Mouse (Mus musculus) NIH3T3 (cell line): ENCODE measurements around the gene Mpp6.

Experiments
- DNase-seq: peaks from one replicate; pipeline ENCODE4 v3.0.0-alpha.2; 2012; ENCODE audit warnings: low read depth

The Mpp6 gene

GRCm38 (mm10) chr6:50109757-50110378 lies at the start of gene Mpp6:
Mpp6 (plus strand) TSS chr6:50110241.
- DNase-seq, result peak; percentile 87

DNA sequence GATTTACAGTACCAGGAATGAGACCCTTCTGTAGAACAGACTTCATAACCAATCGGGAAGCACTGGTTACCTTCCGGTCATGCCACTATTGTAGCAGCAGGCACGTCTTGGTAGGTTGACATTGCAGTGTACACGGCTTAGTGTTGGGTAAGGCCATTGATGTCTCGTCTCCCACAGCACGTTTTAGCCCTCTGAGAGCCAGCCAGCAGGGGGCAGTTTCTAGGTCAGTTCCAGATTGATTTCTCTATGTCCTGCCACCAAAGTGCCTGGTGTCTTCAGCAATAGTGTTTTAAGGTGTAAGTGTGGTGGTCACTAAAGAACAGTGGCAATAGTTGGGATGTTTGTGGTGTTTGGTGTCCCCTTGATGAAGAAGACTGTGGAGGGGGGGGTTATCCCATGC lies 43.9 kb upstream of the Mpp6 start:
- DNase-seq, result no peak

DNA sequence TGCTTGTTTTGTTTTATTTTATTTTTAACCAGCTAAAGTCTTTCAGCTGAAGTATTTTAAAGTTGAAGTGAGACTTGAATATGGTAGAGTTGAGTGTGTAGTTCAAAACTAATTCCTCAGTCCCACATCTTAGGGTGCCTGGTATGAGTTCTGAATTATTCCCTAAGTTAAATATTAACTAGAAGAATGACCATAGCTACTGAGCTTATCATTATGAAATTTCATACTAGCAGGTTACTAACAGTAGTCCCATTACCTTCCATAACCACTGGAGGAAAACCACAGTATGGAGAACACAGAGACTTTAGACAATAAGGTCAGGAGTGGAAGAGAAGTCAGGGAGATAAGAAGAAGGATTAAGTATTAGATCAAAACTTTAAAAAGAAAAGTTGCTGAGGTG lies 41.6 kb upstream of the Mpp6 start:
- DNase-seq, result no peak

DNA sequence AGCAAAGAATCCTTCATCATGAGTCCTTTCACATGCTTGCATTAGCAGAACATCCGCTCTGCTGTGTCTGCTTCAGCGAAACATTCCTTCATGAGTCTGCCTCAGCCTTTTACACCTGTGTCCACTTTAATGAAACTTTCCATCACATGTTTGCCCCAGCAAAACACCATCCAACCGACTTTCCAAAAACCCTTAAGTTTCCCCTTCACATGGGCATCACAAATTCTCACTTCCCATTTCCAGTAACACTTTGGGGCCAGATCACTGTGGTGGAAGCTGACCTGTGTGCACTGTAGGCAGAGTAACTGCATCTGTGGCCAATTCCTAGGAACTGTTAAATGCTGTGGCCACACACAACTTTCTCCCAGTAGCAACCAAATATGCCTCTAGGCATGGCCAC lies 34.8 kb upstream of the Mpp6 start:
- DNase-seq, result no peak

GRCm38 (mm10) chr6:50076473-50076872 lies 33.6 kb upstream of the Mpp6 start:
- DNase-seq, result no peak

DNA sequence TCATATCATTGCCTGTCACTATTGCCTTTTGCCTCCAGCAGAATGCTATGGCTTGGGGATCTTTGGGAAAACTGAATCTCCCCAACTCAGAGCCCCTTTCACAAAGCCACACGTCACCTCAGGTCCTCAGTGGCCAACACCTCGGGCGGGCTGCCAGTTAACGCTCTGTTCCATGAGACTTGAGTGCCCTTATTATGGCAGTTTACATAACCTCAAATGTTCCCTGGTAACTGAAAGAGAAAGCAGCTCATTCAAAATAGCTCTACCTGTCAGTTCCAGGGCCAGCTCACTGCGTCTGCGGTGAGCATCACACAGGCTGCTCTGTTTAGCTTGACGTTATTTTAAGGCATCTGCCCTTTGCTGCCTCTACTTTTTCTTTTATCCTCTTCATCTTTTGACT lies 29.6 kb upstream of the Mpp6 start:
- DNase-seq, result no peak

GRCm38 (mm10) chr6:50085206-50085605 lies 24.8 kb upstream of the Mpp6 start:
- DNase-seq, result no peak

DNA sequence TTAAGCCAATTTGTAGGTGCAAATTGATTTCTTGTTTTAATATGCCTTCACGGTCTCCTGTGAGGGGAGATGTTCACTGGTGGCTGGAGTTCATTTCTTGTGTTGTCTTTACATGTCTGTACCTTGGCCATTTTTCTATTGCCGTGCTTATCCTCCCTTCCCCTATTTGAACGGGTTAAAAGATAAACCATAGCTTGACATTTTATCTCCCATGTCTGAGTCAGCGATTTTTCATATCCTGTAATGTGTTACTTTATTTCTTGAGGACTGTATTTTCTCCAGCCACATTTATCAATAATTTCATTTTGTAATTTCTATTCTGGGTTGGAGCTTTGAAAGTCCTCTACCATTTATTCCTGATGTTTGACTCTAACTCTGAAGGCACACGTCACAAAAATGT lies 20.7 kb upstream of the Mpp6 start:
- DNase-seq, result no peak

DNA sequence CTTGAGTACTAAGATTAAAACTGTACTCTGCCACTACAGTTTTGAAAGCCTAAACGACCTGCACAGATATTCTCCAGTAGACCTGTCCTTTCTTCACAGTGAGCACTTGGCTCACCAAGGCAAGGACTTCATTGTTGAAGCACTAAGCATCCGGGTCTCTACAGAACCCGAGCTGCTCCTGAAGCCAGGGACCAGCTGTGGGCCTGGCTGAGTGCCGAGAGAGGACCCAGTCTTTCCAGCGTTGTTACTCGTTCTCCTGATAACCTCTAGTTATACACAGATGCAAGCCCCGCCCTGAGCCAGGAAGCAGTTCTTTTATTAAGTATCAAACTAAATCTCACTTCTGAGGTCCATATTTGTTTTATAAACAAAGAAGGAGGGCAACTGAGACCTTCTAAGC lies 19.8 kb upstream of the Mpp6 start:
- no peak for DNase-seq

DNA sequence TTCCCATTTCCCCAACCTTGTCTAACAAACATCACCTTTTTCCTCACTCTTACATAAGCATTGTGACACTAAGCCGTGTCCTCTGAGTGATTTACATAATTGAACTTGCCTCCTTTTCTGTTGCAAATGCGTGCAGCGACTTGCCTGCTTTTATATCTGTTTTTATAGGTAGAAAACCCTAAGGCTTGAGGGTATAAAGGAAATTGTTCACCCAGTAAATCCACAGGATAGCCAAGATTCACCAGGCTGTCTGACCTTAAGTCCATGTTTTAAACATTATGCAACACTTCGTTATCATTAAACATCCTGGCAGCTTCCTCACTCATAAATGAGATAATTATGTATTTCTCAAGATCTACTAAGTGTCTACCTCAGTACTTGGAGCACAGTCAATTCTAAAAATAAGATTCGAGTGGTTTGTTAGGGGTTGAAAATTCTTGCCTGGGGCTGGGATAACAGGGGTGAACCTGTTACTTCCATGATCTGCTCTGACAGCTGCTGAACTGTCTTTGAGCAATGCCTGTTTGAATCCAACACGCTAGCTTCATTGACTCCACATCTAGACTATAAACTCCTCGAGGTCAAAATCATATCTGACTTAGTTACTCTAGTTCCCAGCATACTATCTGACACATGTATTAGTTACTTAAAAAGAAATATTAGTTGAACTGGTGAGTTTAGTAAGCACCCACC lies 18.4 kb upstream of the Mpp6 start:
- no peak for DNase-seq

GRCm38 (mm10) chr6:50109201-50109756 lies 762 bp upstream of the Mpp6 start:
- DNase-seq, result no peak

DNA sequence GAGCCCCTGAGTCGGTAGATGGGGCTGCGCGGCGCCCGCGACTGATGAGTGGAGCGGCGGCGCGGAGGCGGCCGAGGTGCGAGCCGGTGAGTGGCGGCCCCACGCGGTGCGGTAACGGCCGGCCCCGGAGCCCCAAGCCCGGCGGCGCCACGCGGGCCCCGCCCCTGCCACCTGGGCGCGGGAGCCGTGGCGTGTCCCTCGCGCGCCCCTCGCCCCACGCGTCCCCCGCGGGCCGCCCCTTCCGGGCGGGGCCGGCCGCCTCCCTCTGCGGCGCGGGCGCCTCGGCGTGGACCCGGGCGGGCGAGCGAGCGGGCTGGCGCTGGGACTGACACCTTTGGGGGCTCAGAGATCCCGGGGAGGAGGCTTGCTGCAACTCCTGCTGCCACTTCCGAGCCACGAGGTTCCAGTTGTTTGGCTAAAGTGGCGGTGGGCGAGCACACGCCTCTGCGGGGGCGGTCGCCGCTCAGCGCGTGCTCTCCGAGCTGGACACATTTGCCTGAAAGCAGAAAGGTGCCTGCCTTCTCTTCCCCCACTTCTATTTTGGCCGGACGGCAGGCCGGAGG lies 419 bp downstream of the Mpp6 start:
- peak; percentile 56 for DNase-seq

- DNase-seq, result peak; percentile 17
Measured at GRCm38 (mm10) chr6:50111111-50111655, 1.1 kb downstream of the Mpp6 start.

- peak; percentile 99 for DNase-seq
Measured at GRCm38 (mm10) chr6:50112775-50113174, 2.7 kb downstream of the Mpp6 start.

- no peak for DNase-seq
Measured at GRCm38 (mm10) chr6:50114280-50114679, 4.2 kb downstream of the Mpp6 start.

DNA sequence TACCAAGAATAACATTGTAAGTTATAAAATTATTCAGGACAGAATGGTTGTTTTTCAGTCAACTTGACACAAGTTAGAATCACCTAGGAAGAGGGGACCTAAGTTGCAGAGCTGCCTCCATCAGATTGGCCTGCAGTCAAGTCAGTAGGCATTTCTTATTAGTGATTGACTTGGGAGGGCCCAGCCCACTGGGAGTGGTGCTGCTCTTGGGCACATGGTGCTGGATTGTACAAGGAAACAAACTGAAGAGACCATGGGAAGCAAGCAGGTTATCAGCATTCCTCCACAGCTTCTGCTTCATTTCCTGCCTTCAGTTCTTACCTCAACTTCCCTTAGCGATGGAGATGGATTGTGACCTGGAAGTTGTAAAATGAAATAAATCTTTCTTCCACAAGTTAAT lies 10.9 kb downstream of the Mpp6 start:
- no peak for DNase-seq

DNA sequence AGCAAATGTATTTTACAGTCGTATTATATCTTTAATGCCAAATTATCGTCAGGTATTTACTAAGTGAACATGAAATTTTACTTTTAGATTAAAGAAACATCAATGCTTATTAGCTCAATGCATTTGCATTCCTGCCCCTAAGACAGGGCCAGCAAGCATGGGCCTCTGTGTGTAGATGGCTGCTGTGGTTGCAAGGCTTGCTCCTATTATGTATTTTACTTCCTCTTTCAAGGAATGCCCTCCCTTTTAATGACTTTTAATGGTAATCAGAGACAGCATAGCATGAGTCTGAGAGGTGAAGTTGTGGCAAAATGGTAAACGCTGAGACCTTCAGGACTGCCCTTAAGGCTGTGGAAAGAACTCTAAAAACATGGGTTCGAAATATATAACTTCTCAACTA lies 12.8 kb downstream of the Mpp6 start:
- no peak for DNase-seq

DNA sequence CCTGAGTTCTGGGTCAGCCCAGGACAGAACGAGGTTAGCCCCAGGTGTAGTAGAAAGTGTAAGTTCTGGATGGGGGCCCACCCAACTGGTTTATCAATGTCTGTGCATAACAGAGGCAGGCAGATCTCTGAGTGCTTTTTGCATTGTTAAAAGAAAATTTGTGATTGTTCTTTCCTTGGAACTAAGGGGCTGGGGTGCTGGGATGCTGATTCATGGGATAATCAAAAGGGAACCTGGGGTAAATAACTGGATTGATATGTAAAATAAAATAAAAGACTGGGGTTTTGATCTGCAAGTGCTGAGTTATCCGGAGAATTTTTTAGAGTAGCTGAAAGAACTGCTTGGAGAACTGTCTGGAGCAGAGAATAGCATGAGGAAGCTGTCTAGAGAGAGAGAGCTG lies 14.2 kb downstream of the Mpp6 start:
- DNase-seq, result no peak

DNA sequence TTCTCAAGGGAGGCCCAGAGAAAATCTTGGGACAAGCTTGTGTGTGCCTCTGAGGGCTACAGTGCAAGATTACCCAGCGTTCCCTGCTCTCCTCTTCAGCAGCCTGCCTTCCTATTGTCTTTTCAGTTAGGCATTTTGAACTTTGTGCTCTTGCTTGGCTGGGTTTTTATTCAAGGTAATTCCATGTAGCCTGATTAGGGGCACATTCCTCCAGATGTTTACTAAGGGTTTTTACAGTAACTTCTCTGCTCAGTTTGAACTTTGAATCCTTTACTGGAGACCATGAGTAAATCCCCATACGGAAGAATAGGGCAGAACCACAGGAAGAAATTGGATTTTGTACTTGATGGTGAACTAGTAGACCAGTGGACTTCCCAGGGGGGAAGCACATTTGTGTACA lies 16.3 kb downstream of the Mpp6 start:
- DNase-seq, result no peak

DNA sequence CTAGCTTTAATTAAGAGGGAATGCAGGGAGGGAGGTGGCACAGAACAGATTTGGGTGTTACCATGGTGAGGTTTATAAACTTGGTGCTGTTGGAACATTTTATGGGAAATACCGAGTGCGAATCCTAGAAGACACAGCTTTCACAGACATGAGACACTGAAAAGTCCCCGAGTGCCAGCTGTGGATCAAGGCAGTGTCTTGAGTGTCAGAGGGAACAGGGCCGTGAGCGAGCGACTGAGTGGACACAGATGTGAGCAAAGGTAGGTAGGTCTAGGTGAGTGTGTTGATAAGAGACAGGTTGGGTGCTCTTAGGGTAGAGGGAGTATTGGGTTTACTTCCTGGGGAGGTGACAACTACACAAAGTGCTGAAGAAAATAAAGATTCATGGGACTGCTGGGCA lies 17.5 kb downstream of the Mpp6 start:
- no peak for DNase-seq

- no peak for DNase-seq
Measured at GRCm38 (mm10) chr6:50137651-50138050, 27.6 kb downstream of the Mpp6 start.

GRCm38 (mm10) chr6:50139526-50139925 lies 29.5 kb downstream of the Mpp6 start:
- no peak for DNase-seq

DNA sequence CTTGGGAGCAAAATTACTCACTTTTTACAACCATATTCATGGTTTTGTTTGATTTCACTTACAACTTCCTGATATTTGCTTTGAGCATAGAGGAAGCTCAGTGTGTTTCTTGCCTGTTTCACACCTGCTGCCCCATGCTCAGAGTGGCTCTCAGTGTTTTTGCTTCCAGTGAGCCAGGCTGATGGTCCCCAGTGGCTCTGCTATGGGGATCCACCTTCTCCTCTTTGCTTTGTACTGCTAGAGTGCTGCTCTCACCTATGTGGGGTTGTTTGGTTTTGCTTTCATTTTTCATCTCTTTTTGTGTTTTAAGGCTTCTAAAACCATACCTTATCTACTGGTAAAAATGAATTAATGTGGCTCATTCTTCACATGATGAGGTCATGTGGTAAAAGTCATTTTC lies 36.1 kb downstream of the Mpp6 start:
- DNase-seq, result no peak
